Mouse (Mus musculus) c-Kit-negative CD71-positive TER-119-positive erythroid progenitor cells, embryonic 14.5 days (primary cell): ENCODE results near the gene Gm39653.
"Not testable (repeated sequence)": the region's sequence is repeated elsewhere in the genome, so short reads cannot be mapped to it uniquely, and the experiment has no call there.

Experiments
- DNase-seq: peaks from one replicate; pipeline ENCODE4 v3.0.0-alpha.2; 2013; ENCODE audit warnings: low read depth, low spot score

Gm39653 gene

DNA sequence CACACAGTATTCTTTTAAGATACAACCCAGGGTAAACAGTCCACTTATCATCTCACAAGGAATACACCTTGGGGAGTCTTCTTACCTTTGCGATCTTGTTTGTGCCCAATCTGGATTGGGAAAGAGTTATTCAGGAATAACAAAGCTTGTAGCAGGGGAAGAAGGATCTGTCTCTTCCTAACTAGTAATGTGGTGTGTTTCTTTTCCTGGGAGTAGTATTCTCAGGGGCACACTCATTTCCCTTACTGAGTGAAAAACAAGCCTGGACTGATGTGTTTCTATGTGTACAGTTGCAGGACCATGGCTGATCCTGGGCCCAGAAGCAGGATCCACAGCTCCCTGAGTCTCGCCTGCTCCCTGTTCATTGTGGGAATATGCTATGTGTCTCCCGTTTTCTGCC lies at the start of gene Gm39653:
Gene Gm39653 (plus strand): TSS at position 301 of the 400 bp plus-strand sequence.
- DNase-seq: no peak

DNA sequence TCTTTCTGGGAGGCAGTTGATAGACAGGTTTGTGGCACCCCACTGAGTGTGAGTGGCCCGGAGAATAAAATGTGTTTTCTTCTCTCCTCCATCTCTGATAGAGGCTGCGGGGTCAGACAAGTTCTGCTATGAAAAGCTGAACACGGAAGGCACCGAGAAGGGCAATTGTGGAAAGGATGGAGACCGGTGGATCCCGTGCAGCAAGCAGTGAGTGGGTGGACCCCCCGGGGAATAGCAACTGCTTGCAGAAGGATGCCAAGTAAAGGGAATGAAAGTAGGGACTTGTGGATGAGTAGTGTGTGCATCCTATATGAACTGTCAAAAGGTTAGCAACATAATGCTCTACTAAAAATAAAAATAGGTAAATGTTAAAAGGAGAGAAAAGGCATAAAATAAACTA lies 49.3 kb upstream of the Gm39653 start:
- no peak for DNase-seq

DNA sequence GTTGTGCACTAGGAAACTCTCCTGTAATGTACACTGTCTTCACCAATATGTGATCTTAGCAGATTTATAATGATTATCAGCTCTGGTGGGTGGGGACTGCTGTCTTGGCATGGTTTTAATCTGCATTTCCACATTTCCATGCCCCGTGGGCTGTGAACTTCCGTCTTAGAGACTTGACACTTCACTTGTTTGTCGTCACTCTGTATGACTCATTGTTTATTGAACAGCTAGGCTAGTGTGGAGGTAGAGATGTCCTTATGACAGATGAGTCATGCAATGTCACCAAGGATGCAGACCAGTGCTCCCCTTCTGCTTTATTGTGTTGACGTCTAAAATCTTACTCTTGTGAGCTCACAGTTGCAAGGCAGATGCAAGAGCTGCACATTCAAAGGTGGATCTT lies 48.7 kb upstream of the Gm39653 start:
- no peak for DNase-seq

DNA sequence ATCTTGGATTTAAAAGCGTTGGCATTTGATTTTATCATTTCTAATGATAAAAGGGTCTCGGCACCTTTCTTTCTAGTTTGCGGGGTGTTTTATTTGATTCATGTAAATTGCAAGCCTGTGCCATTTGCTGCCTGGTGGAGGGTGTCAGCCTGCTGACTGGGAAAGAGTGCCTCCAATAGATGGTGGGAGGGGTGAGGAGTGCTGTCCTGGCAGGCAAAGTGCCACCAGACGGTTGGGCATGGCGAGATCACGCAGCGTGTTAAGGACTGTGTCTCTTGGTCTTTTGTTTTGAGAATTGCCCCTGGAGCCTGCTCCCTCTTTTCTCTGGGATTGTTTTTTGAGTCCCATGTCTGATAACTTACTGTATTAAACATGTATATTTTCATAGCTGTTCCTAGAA lies 43.5 kb upstream of the Gm39653 start:
- DNase-seq: no peak

DNA sequence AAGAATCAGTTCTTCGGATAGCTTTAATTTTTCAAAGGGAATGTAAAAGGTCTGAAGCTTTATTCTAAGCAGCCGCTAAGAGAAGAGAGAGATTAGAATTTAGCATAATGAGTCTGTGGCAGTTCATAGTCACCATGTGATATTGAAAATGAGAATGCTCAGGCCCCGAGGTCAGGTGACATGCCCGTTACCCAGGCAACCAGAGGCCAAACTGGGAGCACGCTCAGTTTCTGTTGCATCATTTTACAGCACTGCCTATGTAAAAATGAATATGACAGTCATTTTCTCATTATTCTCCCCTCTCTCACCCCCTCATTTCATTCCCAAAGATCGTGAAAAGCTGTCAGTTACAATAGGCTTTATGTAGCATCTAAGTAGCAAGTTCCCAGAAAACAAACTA lies 42.3 kb upstream of the Gm39653 start:
- no peak for DNase-seq

DNA sequence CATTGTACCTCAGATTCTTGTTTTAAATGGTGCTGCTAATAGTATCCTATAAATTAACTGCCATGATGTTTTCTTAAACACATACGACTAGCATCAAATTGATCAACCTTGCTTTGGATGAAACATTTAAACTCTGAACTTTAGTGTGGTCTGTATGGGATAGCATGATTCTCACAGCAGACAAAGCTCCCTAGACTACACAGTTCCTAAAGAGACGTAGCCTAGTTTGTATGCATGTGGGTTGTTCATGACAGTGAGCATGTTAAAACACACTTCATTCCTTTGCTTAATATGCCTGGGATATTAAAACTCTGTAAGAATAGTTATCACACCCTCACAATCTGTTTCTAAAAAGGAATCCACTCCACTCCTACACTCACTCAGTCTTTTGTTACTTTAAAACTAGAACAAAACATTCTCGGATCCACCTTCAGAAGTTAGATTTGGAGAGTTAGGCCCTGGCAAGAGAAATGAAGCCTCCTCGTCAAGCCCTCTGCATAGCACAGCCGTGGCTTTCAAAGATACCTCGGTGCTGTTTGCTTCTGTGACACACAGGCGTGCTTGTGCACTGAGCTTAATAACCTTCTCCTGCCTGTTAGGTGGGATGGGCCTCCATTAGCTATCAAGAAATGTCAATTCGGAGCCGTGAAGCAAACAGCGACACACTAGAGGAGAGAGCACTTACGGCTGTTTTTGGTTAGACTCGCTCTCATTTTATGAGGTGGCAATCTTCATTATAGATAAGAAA lies 41.7 kb upstream of the Gm39653 start:
- no peak for DNase-seq

DNA sequence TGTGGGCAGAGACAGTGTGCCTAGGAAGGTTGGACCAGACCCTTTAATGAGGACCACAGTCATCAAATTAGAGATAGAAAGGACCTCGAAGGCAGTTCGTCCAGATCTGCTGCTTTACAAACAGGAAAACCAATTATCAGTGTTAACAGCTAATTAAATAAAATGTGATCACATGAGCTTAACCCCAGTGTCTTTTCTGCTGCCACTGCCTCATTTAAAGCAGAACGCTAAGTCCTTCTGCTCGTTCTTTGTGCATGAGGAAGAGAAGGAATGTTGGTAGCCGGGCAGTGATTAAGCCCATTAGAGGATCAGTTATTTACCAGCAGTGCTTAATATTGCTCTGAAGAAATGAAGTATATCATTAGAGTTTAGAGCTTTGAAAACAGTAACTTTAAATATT lies 39.0 kb upstream of the Gm39653 start:
- DNase-seq: no peak

DNA sequence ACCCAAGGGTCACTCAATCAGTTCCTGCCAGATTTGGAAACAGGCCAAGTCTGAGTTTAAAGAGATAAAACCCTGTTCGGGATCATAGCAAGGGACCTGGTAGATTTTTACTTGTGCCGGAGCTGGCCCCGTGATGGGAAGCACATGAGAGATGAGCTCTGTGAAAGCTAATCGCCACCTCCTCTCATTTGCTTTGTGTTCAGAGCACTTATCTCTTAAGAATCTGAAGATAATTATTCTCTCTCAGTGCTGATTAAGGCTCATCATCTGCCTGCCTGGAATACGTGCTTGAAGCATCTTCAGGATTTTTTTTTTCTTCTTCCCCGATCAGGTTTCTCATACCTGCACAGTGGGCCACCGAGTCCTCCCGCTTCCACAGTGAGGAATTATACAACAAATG lies 36.6 kb upstream of the Gm39653 start:
- no peak for DNase-seq

DNA sequence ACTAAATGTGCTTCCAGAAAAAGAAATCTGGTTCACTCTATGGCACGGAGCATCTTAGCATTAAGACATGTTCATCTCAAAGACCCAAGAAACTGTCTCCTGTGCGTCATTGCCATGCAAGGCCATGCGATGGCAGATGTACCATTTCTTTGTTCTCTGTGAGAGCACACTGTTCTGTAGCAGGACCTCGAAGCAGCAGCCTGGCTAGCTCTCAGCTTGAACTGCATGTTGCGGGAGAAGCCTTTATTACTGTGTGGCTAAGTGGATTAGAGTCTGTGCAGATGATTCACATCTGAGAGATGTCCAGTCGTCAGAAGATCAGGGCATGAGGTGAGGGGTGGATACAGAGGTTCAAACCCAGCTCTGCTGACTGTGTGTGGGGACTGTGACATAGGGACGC lies 28.9 kb upstream of the Gm39653 start:
- no peak for DNase-seq

DNA sequence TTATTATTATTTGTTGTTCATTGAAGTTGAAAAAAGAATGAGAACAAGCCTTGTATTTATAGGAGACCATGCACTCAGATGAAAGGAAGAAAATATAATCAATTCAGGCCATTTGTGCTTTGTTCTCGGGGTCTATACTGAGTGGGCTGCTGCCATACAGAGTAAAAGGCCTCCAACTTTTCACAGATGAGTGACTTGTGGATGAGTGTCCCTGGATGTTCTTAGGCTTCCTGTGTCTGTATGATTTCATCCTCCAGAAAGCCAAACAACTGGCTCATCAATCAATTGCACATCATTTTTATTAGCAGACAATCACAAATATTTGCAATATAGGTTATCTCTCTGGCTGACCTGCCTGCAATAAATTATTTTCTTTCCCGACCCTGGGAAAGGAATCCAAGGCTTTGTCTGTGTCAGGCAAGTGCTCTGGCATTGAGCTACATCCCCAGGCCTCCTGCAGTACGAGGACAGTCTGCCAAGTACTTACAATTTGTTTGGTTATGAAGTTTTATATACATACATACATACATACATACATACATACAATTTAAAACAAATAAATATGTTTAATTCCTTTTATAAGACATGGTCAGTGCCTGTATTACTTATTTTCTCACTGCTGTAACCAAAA lies 11.8 kb upstream of the Gm39653 start:
- DNase-seq: no peak

DNA sequence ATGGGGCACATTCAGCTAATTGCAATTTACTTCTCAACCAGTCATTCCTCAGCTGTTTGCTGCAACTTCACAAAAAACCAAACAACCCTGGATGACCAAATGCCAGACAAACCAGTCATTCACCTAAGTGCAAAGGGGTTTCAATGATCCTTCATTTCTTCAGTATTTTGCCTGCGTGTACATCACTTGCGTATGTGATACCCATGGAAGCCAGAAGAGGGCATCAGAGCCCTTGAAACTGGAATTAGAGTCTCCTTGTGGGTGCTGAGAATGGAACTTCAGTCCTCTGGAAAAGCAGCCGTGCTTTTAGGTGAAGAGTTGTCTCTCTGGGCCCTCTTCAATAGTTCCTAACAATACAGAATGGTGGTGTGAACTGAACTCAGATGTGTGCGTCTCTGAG lies 6.2 kb upstream of the Gm39653 start:
- no peak for DNase-seq

DNA sequence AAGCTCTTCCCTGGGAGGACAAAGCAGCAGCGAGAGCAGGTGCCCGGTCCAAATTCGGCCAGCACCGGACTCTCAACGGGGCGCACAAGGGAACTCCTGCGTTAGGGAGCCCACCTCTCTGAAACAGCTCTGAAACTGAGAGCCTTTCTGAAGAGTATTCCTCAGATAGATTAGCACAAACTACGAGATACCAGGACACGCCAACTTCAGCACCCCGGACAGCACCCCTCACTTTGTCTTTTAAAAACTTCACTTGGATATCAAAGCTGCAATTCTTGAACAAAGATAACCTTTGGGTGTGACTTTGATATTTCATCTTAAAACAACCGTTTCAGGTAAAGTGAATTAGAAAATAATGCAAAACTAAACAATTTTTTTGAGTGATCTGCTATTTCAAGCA lies 1.2 kb upstream of the Gm39653 start:
- no peak for DNase-seq

DNA sequence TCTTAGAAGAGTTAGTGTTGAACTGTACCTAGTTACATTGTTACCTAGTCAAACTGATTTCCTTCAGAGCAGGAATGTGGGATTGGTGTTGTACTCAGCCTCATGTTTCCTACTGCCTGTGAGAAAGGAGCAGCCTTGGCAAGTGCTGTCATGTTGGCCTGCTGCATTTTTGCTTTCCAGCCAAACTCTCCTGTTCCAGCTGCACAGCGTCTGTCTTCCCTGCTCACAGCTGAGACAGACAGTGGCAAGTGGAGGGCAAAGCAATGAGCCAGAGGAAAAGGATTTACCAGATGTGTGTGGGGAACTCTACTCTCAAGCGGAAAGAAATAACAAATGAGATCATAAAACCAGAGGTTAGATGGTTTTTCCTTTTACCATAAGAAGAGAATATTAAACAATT lies 12.4 kb downstream of the Gm39653 start:
- no peak for DNase-seq

DNA sequence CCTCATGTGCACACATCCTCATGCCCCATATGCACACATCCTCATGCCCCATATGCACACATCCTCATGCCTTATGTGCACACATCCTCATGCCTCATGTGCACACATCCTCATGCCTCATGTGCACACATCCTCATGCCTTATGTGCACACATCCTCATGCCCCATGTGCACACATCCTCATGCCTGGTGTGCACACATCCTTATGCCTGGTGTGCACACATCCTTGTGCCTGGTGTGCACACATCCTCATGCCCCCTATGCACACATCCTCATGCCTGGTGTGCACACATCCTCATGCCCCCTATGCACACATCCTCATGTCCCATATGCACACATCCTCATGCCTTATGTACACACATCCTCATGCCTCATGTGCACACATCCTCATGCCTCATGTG lies 14.6 kb downstream of the Gm39653 start:
- DNase-seq: not testable (repeated sequence)

DNA sequence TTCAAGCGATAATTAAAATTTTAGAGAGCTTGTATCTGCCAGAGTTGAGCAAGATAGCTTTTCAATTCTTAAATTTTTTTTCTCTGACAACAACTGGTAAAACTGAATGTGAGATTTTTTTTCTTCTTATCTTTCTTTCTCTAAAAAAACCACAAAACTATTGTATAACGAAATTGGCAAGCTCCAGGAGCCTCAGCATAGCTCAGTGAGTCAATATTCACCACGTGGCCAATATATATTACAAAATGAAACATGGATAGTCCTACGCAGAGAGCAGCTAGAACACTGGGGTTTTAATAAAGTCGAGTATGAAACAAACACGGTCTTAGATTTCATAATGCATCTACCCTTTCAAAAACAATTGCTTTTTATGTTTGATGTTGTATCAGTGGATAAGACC lies 24.2 kb downstream of the Gm39653 start:
- DNase-seq: no peak

DNA sequence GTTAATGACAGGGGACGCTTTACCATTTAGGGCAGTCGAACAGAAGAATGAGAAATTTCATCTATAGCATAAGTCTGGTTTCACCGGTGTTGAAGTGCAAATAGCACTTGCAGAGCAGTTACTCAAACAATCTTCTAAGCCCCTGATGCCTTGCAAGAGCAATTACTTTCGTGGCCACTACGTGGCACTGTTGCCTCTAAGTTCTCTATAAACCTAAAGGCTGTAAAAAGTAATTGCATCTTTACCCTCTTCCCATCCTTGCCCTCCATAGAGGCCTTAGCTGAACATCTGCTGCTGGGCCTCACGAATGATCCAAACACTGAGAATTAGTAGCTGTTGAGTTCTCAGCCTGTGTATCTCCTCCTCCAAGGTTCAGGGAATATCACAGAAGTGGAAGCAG lies 42.2 kb downstream of the Gm39653 start:
- peak; percentile 32 for DNase-seq

DNA sequence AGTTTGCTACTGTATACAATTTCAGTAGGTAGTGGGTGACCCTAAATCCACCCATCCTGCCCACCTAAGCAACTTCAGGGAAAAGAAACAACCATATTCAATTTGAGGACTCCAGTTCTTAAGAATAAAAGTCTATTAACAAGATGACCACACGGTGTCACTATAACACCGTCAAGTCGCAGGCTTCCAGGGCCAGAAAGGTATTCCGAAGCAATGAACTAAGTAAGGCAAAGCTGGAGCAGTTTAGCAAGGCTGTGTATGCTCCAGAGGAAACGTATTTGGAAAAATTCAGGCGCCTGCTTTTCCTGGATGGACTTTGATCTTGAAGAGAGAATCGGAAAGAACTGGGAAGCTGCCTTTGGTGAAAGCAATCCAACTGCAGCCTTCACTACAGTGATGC lies 43.8 kb downstream of the Gm39653 start:
- DNase-seq: no peak

DNA sequence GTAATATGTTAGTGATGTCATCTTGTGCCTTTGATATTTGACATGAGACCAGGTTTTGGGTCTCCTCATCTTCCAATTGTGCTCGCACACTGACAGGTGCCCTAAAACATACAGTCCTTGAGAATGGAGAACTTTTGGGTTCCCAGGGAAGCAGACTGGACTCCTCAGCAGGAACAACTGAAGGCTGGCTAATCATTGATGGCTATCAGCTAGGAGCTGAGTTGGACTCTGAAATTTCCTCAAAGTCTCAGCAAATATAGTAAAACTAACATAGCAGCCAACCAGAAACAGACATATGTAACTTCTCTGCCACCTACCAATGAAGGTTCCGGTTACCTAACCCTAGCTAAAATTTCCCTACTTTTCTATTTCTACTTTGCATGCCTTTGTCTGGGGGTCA lies 50.3 kb downstream of the Gm39653 start:
- no peak for DNase-seq

DNA sequence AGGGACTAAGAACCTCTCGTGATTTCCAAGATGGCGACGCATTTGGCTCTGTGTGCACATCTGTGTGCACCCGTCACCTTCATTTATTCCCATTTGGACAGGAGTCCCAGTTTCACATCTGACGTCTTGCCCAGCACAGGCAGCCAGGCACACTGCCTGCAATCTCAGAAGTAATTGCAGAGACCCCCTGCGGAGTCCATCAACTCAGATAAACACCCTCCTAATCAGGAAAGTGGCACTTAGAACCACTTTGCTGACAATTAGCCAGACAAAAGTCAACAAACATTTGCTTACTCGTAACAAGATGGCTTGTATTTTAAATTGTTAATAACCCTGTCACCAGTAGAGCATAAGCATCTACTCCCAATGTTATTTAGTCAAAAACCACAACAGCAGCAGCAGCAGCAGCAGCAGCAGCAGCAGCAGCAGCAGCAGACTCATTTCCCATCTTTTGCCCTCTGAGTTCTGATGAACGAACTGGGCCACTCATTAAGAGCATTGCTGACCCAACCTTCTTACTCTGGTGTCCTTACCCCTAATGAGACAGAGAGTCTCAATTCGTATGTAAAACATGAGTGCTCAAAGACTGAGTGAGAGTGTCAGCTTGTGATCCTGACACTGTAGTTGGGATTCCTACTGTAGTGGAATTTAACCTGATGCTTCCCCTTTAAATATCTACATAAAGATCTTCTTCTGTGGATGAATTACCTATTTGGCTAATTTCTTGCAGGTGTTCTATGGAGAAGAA lies 51.6 kb downstream of the Gm39653 start:
- DNase-seq: no peak

DNA sequence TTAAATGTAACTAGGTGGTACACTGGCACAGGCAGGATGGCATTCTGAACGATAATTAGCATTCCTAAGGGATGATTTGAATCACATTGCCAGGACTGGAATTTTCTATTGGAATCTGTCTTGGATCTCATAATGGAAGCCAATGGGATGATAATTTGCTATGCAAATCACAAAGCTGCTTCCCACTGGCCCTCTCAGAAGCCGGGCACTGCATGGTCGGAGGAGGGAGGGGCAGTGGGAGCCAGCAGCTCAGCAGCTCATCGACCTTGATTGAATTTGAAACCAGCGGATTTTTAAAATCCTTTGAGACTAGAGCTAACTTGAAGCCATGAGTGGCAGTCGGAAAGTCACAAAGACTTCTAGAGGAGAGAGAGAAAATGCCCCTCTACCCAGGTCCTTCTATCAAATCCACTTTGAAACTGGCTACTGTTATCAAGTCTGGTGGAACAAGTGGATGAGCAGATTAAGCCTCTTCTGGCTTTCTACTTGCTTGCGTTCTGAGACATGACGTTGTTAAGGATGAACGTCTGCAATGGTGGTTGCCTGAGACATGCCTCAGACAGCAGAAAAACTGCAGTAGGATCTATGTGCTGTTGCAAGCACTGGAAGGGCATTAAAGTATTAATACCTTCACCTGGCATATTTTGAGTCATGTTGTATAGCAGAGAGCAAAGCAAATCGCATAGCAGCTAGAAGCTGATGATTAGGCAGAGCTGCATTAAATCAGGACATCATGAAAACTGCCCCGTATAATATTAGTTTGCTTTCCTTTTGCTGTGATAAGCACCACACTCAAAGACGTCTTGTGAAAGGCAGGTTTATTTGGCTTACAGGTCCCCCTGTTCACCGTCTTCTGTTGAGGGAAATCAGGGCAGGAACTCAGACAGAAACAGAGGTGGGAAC lies 52.4 kb downstream of the Gm39653 start:
- DNase-seq: no peak

DNA sequence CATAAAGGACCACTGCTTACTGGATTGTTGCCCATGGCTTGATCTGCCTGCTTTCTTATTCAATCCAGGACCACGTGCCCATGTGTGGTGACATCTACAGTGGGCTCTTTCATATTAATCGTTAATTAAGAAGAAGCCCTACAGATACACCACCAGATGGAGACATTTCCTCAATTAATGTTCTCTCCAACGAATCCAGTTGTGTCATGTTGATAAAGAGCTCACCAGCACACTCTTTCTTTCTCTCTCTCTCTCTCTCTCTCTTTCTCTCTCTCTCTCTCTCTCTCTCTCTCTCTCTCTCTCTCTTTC lies 53.0 kb downstream of the Gm39653 start:
- no peak for DNase-seq
